Mouse (Mus musculus) CD4-positive, CD25-positive, alpha-beta regulatory T cell, adult 2 months (primary cell): ENCODE results near the gene Zfp362.
A peak's percentile ranks its signal among the peaks of the same experiment; 100 is the strongest.

Experiments
- DNase-seq: peaks from one replicate; pipeline ENCODE4 v3.0.0-alpha.2; 2012; ENCODE audit warnings: low read depth, low spot score

Zfp362 gene

GRCm38 (mm10) chr4:128801675-128802465 lies 4.0 kb downstream of the Zfp362 start:
- DNase-seq: no peak

DNA sequence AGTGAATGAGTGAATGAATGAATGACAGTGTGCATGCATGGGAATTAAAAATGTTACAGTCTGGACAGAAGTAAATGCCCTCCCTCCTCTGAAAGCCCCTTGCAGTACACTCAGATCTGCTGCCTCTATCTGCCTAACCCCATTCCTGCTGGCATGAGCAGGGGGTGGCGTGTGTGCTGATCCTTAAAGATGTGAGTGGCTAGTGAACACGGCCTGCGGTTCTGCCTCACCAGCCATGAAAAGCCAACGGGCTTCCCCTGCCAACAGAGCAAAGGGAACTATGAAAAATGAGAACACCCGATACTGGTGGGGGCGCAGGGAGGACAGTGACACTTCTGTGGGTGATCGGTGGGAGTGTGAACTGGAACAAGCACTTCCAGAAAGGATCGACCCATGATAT lies 9.1 kb downstream of the Zfp362 start:
- no peak for DNase-seq

DNA sequence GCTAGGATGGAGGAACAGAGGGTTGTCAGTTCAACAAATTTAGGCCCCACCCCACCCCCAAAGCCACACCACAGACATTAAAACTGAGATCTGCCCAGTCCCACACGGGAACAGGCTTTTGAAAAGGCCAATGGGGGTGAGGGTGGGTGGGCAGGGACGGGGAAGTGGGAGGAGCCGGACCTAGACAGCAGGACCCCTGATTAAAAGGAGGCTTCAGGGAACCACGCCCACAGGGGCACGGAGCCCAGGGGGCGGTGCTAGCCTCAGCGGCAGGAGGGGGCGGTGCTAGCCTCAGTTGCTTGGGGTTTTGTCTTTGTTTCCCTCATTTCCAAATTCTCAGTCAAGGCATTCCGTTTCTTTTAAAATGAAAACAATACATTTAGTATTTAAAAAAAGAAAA lies 10.2 kb downstream of the Zfp362 start:
- no peak for DNase-seq

GRCm38 (mm10) chr4:128794198-128794597 lies 11.6 kb downstream of the Zfp362 start:
- no peak for DNase-seq

GRCm38 (mm10) chr4:128793710-128794109 lies 12.1 kb downstream of the Zfp362 start:
- DNase-seq: no peak

DNA sequence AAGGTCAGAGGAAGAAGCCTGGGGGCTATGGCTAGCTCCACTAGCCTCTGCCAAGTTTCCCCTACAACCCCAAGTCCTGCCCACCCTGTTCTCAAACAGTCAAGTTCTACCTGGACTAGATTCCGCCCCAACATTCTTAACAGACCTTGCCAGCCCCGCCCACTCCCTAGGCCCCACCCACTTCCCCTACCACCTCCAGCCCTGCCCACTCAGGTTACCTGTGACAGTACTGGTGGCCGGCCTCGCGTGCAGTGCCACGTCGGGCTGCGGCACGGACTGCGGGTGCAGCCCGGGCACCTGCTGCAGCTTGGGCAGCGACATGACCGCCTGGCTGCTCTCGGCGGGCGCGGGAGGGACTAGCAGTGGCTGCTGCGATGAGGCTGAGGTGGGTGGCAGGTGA lies 16.2 kb downstream of the Zfp362 start:
- no peak for DNase-seq

DNA sequence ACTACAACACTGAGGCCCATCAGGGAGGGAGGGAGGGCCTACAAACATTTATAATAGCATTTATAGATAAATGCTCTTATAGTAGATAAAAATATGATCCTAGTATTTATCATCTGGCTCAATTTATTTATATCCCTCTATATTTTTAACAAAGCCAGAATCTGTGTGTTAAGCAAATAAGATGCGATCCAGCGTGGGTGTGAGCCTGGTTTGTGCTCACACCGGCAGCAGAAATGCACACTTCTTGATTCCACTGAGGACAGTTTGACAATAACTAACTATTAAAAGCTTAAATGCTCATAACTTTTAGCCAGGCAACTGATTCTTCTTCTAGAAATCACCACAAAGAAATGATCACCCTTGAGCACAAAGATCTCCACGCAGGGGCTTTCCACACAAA lies 17.7 kb downstream of the Zfp362 start:
- no peak for DNase-seq

DNA sequence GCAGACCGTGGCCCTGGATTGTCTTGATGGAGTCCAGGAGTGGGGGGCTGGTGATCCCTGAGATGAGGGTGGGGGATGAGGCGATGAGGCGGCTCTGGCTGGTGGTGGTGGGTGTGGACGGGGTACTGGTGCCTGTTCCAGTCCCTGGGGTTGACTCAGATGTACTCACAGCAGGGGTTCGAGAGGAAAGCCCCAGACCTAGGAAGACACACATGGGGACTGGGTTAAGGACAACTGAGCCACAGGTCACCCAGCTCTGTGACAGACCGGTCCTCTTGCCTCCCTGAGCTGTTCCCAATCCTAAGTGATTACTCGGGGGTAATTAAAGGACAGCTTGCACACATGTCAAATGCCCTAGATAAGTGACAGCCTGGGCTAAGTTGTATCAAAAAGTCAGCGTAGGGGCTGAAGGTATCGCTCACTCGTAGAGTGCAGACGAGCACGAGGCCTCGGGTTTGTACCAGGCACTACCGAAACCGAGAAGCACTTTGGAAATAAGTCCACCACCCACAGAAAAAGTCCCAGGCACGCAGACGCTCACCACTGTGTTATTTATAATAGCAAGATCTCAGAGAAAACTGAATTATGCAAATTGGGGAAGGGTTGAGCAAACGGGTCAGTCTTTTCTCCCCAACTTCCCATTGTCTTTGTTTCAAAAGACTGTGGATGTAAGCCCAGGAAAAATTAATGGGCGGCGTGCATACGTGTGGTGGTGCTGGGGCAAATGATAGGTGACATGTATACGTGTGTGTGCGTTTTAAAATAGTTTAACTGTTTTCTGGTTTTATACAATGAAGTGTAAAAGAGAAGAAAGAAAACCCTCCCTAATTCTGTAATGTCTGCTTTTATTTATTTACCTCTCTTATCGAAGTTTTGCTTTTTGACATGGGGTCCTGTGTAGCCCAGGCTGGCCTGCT lies 18.6 kb downstream of the Zfp362 start:
- peak; percentile 47 for DNase-seq

DNA sequence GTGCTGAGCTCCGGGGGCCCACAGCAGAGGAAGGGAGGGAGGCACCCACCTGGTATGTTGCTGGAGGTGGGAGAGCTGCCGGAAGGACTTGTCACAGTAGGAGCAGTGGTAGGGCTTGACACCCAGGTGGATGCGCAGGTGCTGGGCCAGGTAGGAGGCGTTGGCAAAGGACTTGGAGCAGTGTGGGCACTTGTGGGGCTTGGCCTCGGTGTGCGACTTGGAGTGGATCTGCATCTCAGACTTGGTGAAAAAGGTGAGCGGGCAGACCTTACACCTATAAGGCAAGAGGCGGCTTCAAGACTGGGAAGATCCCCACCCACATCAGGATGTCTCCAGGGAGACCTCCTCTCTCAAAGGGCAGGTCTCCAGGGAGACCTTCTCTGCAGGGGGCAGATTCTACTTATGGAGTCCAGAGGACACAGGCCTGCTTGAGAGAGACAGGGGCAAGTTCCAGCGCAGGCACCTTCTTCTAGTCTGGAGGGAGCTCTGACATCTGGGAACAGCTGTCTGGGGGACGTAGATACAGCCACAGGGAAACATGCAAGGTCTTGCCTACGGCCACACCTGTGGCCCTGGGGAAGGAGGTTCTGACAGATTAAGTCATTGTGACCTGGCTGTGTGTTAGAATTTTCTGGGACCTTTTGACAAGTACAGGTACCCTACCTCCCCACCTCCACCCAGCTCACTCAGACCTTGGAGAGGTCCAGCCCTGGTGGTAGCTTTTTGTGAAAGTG lies 19.8 kb downstream of the Zfp362 start:
- DNase-seq: no peak

- DNase-seq: peak; percentile 68
Measured at GRCm38 (mm10) chr4:128784950-128785631, 20.8 kb downstream of the Zfp362 start.

DNA sequence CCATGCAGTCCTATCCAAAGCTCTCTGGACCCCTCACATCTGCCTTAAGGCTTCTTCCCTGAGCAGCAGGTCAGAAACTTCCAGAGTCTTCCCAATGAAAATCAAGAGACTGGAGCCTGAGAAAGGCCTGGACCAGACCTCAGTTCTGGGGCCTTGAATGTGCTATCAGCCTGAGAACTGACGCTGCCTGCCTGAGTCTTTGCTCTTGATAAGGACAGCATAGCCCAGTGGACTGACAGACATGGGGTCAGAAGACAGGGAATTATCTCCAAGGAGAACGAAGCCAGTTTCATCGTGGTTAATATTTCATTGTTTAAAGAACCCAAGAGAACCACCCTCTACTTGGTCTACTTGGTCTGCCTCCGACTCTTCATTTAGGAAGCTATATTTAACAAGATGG lies 23.2 kb downstream of the Zfp362 start:
- no peak for DNase-seq

GRCm38 (mm10) chr4:128782037-128782436 lies 23.8 kb downstream of the Zfp362 start:
- DNase-seq: no peak

GRCm38 (mm10) chr4:128777593-128777992 lies 28.3 kb downstream of the Zfp362 start:
- DNase-seq: no peak

- DNase-seq: peak; percentile 80
Measured at GRCm38 (mm10) chr4:128776568-128777289, 29.1 kb downstream of the Zfp362 start.

GRCm38 (mm10) chr4:128774467-128774866 lies 31.4 kb downstream of the Zfp362 start:
- DNase-seq: peak; percentile 75

- no peak for DNase-seq
Measured at GRCm38 (mm10) chr4:128773820-128774219, 32.0 kb downstream of the Zfp362 start.

- DNase-seq: no peak
Measured at GRCm38 (mm10) chr4:128770698-128771097, 35.1 kb downstream of the Zfp362 start.

DNA sequence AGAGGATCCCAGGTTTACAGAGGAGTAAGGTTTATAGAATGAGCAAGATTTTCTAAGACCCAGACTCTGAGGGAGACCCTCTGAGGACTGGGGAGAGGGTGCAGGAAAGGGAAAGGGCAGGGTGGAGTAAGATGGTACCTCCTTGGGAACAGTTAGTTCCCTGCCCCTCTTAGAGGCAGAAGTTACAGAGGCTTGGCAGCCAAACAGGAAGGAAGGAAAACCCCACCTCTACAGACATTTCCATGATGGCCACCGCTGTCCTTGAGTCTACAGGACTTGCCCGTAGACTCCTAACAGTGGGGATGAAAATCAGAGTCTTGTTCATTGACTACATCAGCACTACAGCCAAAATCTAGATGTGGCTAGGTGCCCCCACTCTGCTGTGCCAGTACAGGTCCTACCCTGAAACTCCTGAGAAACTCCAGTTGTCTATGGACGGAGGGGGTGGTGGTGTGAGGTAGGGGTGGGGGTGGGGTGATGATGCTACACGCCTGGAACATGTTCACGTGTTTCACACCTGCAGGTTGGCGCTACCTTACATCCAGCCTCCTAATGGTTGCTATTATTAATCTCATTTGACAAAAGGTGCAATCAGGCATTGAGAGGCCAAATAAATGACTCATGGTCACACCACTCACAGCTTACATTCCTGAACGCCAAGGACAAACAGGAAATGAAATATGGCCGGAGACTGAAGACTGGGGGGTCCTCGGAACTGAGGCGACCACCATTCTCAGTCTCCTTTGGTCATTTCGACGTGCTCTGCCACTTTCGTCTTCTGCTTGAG lies 36.1 kb downstream of the Zfp362 start:
- DNase-seq: no peak

DNA sequence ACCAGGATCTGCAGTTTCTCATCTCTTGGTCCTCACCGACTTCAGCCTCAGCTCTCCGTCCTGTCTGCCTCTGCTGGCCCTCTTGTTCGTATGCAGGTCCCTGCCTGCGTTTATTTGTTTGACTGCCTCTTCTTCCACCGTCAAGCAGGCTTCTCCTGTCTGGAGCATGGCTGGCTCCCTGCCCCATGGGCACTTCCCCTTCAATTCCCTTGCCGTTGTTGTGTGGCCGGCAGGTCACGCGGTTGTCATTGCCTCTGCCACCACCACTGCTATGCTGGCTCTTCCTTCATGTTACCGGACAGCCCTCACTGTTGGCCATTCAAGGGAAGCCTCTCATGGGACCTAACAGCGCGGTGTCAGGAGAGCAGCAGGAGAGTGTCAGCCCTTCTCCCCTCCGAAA lies 37.7 kb downstream of the Zfp362 start:
- no peak for DNase-seq

DNA sequence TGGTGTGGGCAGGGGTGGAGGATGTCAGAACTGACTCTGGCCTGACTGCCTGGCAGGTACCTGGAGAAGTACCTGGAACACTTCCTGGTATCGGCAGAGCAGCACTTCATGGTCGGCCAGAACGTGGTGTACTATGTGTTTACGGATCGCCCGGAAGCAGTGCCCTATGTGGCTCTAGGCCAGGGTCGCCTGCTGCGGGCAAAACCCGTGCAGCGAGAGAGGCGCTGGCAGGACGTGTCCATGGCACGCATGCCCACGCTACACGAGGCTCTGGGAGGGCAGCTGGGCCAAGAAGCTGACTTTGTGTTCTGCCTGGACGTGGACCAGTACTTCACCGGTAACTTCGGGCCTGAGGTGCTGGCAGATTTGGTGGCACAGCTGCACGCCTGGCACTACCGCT lies 38.9 kb downstream of the Zfp362 start:
- DNase-seq: no peak
